Mouse (Mus musculus) liver, embryonic 14.5 days (tissue): ENCODE data around the gene Ccdc8.

Experiments used
- CTCF ChIP-seq: IDR thresholded peaks from 2 replicates; pipeline ENCODE4 v1.5.1; 2016; ENCODE audit warnings: antibody characterized with exemption, low read depth, control low read depth
- EP300 ChIP-seq: IDR thresholded peaks from 2 replicates; pipeline ENCODE4 v1.6.1; 2016; ENCODE audit warnings: antibody characterized with exemption, low read depth

GRCm38 (mm10) chr7:16974018-16974417, 18.5 kb upstream of the Ccdc8 start:
- TF ChIP-seq CTCF (no peak), EP300 (no peak)
